Mouse (Mus musculus) heart, embryonic 10.5 days (tissue): ENCODE data around the gene Nlrp9a. TPM values are rescaled to one million over a fixed set of nuclear protein-coding genes. Genes with fewer than 3 reads are reported as not detected.
"Not testable (repeated sequence)": the region's sequence is repeated elsewhere in the genome, so short reads cannot be mapped to it uniquely, and the experiment has no call there.

Experiments
- DNase-seq: peaks from one replicate; pipeline ENCODE4 v3.0.0-alpha.2; 2017; ENCODE audit warnings: low spot score
- H3K27ac ChIP-seq: fragments of 300-500 bp; sonication (generic); 2 replicates; pipeline ENCODE4 v1.5.1; 2016; ENCODE audit warnings: mild to moderate bottlenecking
- H3K27me3 ChIP-seq: fragments of 300-500 bp; sonication (generic); 2 replicates; pipeline ENCODE4 v1.6.1; 2016; ENCODE audit warnings: mild to moderate bottlenecking; ENCODE audit not compliant: poor library complexity, insufficient read depth, severe bottlenecking
- H3K36me3 ChIP-seq: fragments of 300-500 bp; sonication (generic); 2 replicates; pipeline ENCODE4 v1.6.1; 2016; ENCODE audit warnings: mild to moderate bottlenecking, moderate library complexity
- H3K4me1 ChIP-seq: fragments of 300-500 bp; sonication (generic); 2 replicates; pipeline ENCODE4 v1.6.1; 2016; ENCODE audit warnings: mild to moderate bottlenecking
- H3K4me3 ChIP-seq: fragments of 300-500 bp; sonication (generic); 2 replicates; pipeline ENCODE4 v1.5.1; 2016; ENCODE audit warnings: mild to moderate bottlenecking, moderate library complexity
- H3K9me3 ChIP-seq: fragments of 300-500 bp; sonication (generic); 2 replicates; pipeline ENCODE4 v1.6.1; 2016; ENCODE audit warnings: mild to moderate bottlenecking, moderate library complexity
- WGBS: fragments of 180-500 bp; shearing (Covaris S2); methylation state at CpG from one replicate; pipeline ENCODE4 v1.1.7; 2016; 5-methylcytosine and 5-hydroxymethylcytosine counted together
- microRNA-seq: library from miRNA; unstranded; fragments of <30 nt; microRNA quantifications from one replicate; pipeline ENCODE4, GENCODE M21; 2017
- polyA plus RNA-seq: library from polyadenylated mRNA; unstranded; fragments of >200 nt; fragmentation: Nextera tagmentation; extraction: Ambion mirVana; gene quantifications from 2 replicates; pipeline ENCODE4 v1.2.1, GENCODE M21; 2016

The Nlrp9a gene
- polyA plus RNA-seq: not detected in 2 replicates

- H3K27ac ChIP-seq, H3K9me3 ChIP-seq, DNase-seq, H3K36me3 ChIP-seq, H3K4me3 ChIP-seq, H3K27me3 ChIP-seq, H3K4me1 ChIP-seq: not testable (repeated sequence)
- WGBS: 67% methylated on average over 2 of the region's 2 CpGs
These were observed at the start of gene Nlrp9a for GRCm38 (mm10) chr7:26534723-26535122. TSS of gene Nlrp9a (plus strand) at chr7:26535023.

- not testable (repeated sequence) for H3K4me1 ChIP-seq, H3K27me3 ChIP-seq, H3K27ac ChIP-seq, DNase-seq, H3K9me3 ChIP-seq, H3K4me3 ChIP-seq, H3K36me3 ChIP-seq
- 75% methylated on average over 18 of the region's 18 CpGs for WGBS
These were observed 45.3 kb upstream of the Nlrp9a start for GRCm38 (mm10) chr7:26489514-26489913.

GRCm38 (mm10) chr7:26589077-26589476 is 54.3 kb downstream of the Nlrp9a start:
- Histone ChIP-seq H3K27ac (no peak overlapping the region), H3K4me3 (no peak overlapping the region), H3K27me3 (no peaks in the 10 kb centered on the region), H3K4me1 (no peaks in the 10 kb centered on the region), H3K36me3 (no peaks in the 10 kb centered on the region), H3K9me3 (no peaks in the 10 kb centered on the region)
- no peak for DNase-seq

- Histone ChIP-seq H3K27ac (no peak overlapping the region), H3K4me1 (no peaks in the 10 kb centered on the region), H3K27me3 (no peaks in the 10 kb centered on the region), H3K36me3 (no peaks in the 10 kb centered on the region), H3K9me3 (no peaks in the 10 kb centered on the region), H3K4me3 (no peak overlapping the region)
- DNase-seq: no peak
- 75% methylated on average over 1 of the region's 1 CpGs for WGBS
These were observed 55.0 kb downstream of the Nlrp9a start for GRCm38 (mm10) chr7:26589774-26590173.

GRCm38 (mm10) chr7:26618364-26618763 is 83.5 kb downstream of the Nlrp9a start, which contains the start of gene Vmn1r185:
TSS of gene Vmn1r185 (minus strand) at chr7:26618464.
- not testable (repeated sequence) for H3K27me3 ChIP-seq, H3K4me1 ChIP-seq, H3K27ac ChIP-seq, H3K36me3 ChIP-seq, H3K9me3 ChIP-seq, DNase-seq, H3K4me3 ChIP-seq
- 64% methylated on average over 1 of the region's 1 CpGs for WGBS

Small RNA genes within 50 kb of the gene (microRNA-seq; reads per million reads assigned to microRNA genes)
- not detected for gene Gm25947

Other genes starting within 250 kb of the Nlrp9a start
- not detected in 2 replicates for gene Cyp2a4, start 227.9 kb upstream of the Nlrp9a start, polyA plus RNA-seq
- gene Nlrp9c, start 131.3 kb upstream of the Nlrp9a start, polyA plus RNA-seq: not detected in 2 replicates
- not detected in 2 replicates for gene Nlrp4a, start 99.9 kb upstream of the Nlrp9a start, polyA plus RNA-seq
- gene Vmn1r185, start 83.4 kb downstream of the Nlrp9a start, polyA plus RNA-seq: not detected in 2 replicates
- not detected in 2 replicates for gene Cyp2b23, start 151.4 kb downstream of the Nlrp9a start, polyA plus RNA-seq
- gene Cyp2b19, start 222.1 kb downstream of the Nlrp9a start, polyA plus RNA-seq: not detected in 2 replicates